Mouse (Mus musculus): ENCODE data around the gene Macf1.
A peak's percentile ranks its signal among the peaks of the same experiment; 100 is the strongest.
"Not testable (repeated sequence)": the region's sequence is repeated elsewhere in the genome, so short reads cannot be mapped to it uniquely, and the experiment has no call there.

Gene Macf1

DNA sequence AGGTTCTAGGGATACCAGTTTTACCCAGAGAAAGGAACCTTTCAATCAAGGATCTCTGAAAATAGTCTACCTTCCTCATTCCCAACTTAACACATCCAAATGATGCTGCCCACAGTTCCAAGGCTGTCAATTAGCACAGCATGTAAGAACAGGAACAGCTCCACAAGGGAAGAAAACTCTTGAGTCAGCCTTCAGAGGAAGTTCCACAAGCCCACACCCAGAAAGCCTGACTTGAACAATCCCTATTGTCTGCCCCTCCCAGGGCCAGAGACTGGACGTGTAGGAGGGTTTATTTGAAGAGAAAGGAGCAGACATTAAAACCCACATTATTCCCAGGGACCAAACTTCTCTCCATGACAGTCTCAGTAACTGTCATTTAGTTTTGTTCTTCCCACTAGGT, 48.7 kb downstream of the Macf1 start:
- DNase-seq (ENCODE audit: low spot score): no peak

- DNase-seq (ENCODE audit: low spot score): no peak
These were observed 49.7 kb downstream of the Macf1 start for GRCm38 (mm10) chr4:123634436-123634835.

- DNase-seq (ENCODE audit: low spot score): no peak
These were observed 50.3 kb downstream of the Macf1 start for GRCm38 (mm10) chr4:123633874-123634273.

DNA sequence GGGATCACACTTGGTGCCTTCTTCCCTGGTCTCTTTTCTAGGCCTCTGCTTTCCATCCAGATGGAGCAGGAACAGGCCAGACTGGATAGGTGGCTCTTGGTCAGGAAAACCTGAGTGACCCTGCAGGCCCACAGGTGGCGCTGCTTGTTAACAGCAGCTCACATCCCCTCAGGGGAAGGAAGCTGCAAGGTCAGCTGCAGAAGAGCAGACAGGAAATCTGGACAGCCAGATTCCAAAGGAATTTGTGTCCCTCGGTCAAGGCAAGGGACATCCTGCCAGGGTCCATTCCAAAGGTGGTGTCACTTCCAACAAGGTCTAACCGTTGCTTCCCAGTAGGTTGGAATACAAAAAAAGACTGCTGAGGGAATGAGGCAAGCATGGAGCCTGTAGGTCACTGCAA, 50.8 kb downstream of the Macf1 start:
- peak; percentile 15 for DNase-seq (ENCODE audit: low spot score)

- DNase-seq (ENCODE audit: low spot score): not testable (repeated sequence)
These were observed 52.0 kb downstream of the Macf1 start for GRCm38 (mm10) chr4:123632116-123632515.

GRCm38 (mm10) chr4:123631654-123632053, 52.5 kb downstream of the Macf1 start:
- DNase-seq (ENCODE audit: low spot score): no peak

DNA sequence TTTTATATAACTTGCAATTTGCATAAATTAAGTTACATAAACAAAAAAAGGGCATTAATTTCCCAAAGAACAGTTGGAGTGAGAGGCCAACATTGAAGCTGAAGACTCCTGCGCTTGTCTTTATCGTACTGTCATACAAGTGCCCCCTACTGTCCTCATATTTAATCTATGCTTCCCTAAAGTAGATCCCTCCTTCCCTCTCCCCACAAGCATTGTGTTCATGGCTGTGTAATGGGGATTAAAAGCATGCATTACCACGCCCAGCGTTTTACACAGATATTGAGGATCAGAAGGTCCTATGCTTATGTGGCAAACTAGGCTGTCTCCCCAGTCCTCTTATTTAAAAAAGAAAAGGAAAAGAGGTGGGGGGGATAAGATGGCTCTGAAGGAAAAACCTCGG, 56.5 kb downstream of the Macf1 start:
- no peak for DNase-seq (ENCODE audit: low spot score)

DNA sequence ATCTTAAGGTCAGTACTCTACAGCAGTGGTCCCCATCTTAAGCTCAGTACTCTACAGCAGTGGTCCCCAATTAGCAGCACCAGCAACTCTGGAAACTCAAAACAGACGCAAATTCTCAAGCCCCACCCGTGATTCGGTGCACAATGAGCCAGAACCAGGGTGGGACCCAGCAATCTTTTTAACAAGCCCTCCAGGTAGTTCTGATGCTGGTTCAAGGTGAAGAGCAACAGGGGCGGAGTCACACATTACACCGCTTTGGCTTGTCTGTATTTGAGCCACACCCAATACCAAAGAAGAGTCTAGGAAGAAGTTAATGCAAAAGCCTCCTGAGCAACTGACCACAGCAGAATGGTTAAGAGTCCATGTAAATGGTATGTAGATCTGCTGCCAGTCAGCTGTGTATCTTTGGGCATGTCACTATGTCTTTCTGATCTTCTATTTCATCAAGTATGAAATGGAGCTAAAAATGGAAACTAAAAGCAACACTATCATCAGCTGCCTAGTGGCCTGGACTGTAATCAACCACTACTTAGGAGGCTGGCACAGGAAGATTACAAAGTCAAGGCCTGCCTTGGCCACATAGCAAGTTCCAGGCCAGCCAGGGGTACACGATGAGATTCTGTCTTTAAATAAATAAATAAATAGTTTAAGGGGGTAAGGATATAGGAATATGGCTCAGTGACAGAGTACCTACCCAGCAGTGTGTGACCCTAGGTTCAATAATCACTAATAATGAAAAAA, 58.7 kb downstream of the Macf1 start:
- no peak for DNase-seq (ENCODE audit: low spot score)

- DNase-seq (ENCODE audit: low spot score): no peak
These were observed 59.7 kb downstream of the Macf1 start for GRCm38 (mm10) chr4:123624438-123624837.

- no peak for DNase-seq (ENCODE audit: low spot score)
These were observed 60.4 kb downstream of the Macf1 start for GRCm38 (mm10) chr4:123623742-123624151.

- no peak for DNase-seq (ENCODE audit: low spot score)
These were observed 62.4 kb downstream of the Macf1 start for GRCm38 (mm10) chr4:123621732-123622131.

GRCm38 (mm10) chr4:123617727-123618389, 66.3 kb downstream of the Macf1 start:
- no peak for DNase-seq (ENCODE audit: low spot score)

- no peak for DNase-seq (ENCODE audit: low spot score)
These were observed 67.2 kb downstream of the Macf1 start for GRCm38 (mm10) chr4:123616971-123617370.

GRCm38 (mm10) chr4:123616501-123616900, 67.7 kb downstream of the Macf1 start:
- no peak for DNase-seq (ENCODE audit: low spot score)

DNA sequence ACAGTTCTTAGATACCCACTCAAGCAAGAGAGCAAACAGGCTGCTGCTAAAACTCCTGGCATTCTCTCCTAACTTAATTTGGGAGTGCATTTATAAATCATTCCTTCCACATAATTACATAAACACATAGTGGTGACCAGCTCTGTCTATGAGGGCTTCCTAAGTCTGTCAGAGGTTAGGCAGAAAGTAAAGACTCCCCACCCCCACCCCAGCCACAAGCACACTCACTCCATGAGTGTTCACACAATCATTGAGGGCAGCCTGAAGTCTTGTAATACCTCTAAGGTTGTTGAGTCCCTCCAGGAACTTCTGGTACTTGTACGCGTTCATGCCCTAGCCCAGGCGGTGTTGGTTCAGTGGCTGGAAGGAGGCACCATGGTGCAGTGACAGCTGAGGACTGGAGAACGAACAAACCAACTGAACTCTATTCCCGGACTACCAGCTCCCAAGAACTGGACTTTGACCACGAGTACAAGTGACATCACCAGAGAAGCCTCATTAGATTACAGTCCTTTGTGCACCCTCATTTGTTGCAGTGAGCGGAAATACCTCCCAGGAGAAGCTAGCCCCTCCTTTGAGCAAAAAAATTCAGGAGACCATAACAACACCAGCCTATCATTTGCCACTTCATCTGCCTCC, 70.7 kb downstream of the Macf1 start:
- DNase-seq (ENCODE audit: low spot score): no peak

DNA sequence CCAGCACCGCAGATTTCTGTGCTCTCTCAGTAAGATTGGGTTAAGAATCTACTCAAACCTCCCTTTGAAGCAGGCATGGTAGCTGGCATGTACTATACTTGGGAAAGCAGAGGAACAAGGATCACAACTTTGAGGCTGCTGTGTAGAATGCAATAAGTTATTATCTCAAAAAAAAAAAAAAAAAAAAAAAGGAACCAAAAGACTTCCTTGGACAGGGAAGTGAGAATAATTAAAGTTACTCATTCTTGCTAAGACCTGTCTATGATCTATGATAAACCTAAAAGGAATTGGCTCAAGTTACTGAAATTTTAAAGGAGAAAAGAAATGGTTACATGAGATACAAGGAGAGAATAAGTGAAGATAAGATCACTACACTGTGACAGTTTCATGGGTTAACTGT, 72.2 kb downstream of the Macf1 start:
- no peak for DNase-seq (ENCODE audit: low spot score)

- DNase-seq (ENCODE audit: low spot score): no peak
These were observed 72.9 kb downstream of the Macf1 start for GRCm38 (mm10) chr4:123611241-123611640.

DNA sequence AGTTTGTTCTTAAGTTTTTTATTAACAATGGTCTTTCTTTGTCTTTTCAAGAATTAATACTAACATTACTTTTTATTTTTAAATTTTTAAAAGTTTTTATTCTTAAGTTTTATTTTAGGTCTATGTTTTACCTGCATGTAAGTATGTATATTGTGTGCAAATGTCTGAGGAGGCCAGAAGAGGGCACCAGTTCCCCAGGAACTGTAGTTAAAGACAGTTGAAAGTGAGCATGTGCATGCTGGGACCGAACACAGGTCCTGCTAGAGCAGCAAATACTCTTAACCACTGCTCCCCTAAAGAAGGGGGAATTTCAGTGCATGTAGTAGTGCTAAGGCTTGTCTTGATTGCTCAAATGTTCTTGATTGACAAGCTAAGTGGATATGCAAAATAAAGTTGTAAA, 77.0 kb downstream of the Macf1 start:
- no peak for DNase-seq (ENCODE audit: low spot score)

GRCm38 (mm10) chr4:123605948-123606347, 78.2 kb downstream of the Macf1 start:
- DNase-seq (ENCODE audit: low spot score): no peak

- no peak for DNase-seq (ENCODE audit: low spot score)
These were observed 78.9 kb downstream of the Macf1 start for GRCm38 (mm10) chr4:123605309-123605708.

DNA sequence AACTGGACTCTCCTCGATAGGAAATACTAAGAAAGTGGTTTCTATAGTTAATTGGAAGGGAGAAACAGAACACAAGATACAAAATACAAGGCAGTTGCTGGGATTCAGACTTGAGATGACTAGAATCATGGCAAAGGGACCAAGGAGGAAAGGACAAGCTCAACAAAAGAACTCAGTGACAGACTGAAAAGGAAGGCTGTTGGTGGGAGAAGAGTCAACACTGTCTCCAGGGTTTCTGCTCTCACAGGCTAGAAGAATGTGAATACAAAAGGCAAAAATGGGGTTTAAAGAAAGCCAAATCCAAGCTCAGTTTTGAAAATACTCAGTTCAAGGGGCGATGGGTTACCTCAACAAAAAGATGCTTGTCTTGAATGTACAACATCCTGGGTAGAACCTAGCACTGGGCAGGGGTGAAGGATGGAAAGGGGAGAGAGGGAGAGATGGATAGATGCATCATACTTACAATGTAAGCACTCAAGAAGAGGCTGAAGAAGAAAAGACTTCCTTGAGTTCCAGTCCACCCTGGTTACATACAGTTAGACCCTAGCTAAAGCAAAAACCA, 81.4 kb downstream of the Macf1 start:
- no peak for DNase-seq (ENCODE audit: low spot score)

DNA sequence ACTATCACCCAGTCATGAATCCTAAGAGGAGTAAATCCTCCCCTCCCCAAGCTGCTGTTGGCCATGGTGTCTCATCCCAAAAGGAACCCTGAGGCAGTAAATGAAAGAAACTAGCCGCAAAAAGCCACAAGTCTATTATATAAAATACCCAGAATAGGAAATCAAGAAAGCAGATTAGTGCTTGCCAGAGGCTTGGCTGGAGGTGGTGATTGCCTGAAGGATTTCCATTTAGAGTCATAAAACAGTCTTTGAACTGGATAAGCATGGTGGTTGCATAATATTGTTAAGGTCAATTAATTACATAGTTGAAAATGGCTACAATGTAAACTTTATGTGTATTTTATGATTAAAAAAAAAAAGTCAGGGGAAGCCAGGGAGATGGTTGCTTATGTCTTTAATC, 83.1 kb downstream of the Macf1 start:
- no peak for DNase-seq (ENCODE audit: low spot score)
